8 mouse cellular contexts compared by ENCODE assay signal in genomic region chr9:15015223-15015956, GRCm38 (mm10). TPM values are rescaled to one million over a fixed set of nuclear protein-coding genes. Genes with fewer than 3 reads are reported as not detected.
A peak's percentile ranks its signal among the peaks of the same experiment; 100 is the strongest.
DNase-seq lines count a peak whose midpoint lies in the region; TF ChIP-seq lines count a peak whose summit lies in the region.

No protein-coding gene starts in this region.

- TF ChIP-seq CTCF in E14TG2a.4 (conservative IDR thresholded peaks at IDR 0.05; ENCODE audit: low read length) = peak; percentile 92

- peaks cover 15% of the 10 kb centered on the region for H3K4me1 ChIP-seq in E14TG2a.4 (replicated peaks; ENCODE audit: low read depth, low read length)

- intact Hi-C loops in heart, postnatal 14 days (cut with DNase I) = loop anchor here (2.0 kb wide), 3 partner anchors 149 to 243 kb away; no protein-coding TSS in a partner anchor

- peaks cover 4% of the 10 kb centered on the region; the same call in 1 of the 2 replicates for H3K36me3 ChIP-seq in E14TG2a.4 (ENCODE audit: insufficient read depth, low read length)

- no peaks in the 10 kb centered on the region; the same call in 1 of the 2 replicates for H3K9me3 ChIP-seq in E14TG2a.4 (ENCODE audit: low read length)

- no peak overlapping the region for H3K4me3 ChIP-seq in E14TG2a.4 (replicated peaks; ENCODE audit: low read length)

- peak; percentile 58 for DNase-seq in adrenal gland, adult 8-10 months
- peak; percentile 90 for DNase-seq in embryo, embryonic 11 days
- DNase-seq in heart, postnatal 14 days = peak; percentile 68 to 81
- peak; percentile 58 to 90 for DNase-seq in layer of hippocampus, adult 18-20 months (ENCODE audit: low spot score in 2 of 2)
- DNase-seq in lung, postnatal 4 days = peak; percentile 43 to 79
- peak; percentile 72 for DNase-seq in retina, postnatal 7 days (ENCODE audit: low read depth, low spot score)
- peak; percentile 31 for DNase-seq in yolk sac, embryonic 10.5 days (ENCODE audit: low spot score)

- H3K27me3 ChIP-seq in E14TG2a.4 (ENCODE audit: insufficient read depth, low read length) = no peaks in the 10 kb centered on the region

RNA-seq across cellular contexts. Expression of gene Panx1, which starts 29.9 kb away (rescaled TPM):
- total RNA-seq in adrenal gland, adult 8-10 months (2022) = 10 to 100 TPM in 2 of 4 experiments, 1 to 10 TPM in 2; 6.7 to 11.5 (median 9.9) TPM
- 1 to 10 TPM; 6.2 to 6.4 TPM for total RNA-seq in heart, postnatal 14 days (2021)
- 10 to 100 TPM; 26.3 to 27.0 TPM for total RNA-seq in layer of hippocampus, adult 18-20 months (2021)

Comparison
In these comparisons a context has a peak if more than half of its experiments do, and no peak if none do; other contexts are left out.
1. DNase-seq: peak in every context shown above with its lines; median percentile 90 in embryo, embryonic 11 days; 74 in heart, postnatal 14 days; 74 in layer of hippocampus, adult 18-20 months; 72 in retina, postnatal 7 days; 61 in lung, postnatal 4 days; 58 in adrenal gland, adult 8-10 months; 31 in yolk sac, embryonic 10.5 days.